Mouse (Mus musculus) megakaryocyte, adult 5-6 weeks (primary cell): Measurements from ENCODE around the gene Thrap3. TPM values are rescaled to one million over a fixed set of nuclear protein-coding genes. Genes with fewer than 3 reads are reported as not detected.

Experiments used
- total RNA-seq, 2 experiments: library from RNA; stranded (forward) in 1 of 2; stranded (reverse) in 1 of 2; fragments of 153-499, 151-499 nt in 1 of 2; fragments of 221-1000, 200-1000 nt in 1 of 2; gene quantifications; 2 replicates each; pipeline versions ENCODE4 v1.2.3 to v1.2.4; 2015 to 2017

Thrap3 gene
- total RNA-seq, 2 experiments from 2014 or later, result 115 to 248 TPM

Other genes starting within 250 kb of the Thrap3 start
- gene Csf3r, start 178.2 kb downstream of the Thrap3 start, total RNA-seq (2015), result 214 and 215 TPM in 2 replicates
- gene Csf3r, start 178.2 kb downstream of the Thrap3 start, total RNA-seq (2017), result 103 and 121 TPM in 2 replicates
- 120 and 147 TPM in 2 replicates for gene Mrps15, start 155.8 kb downstream of the Thrap3 start, total RNA-seq (2015)
- 64.5 and 68.3 TPM in 2 replicates for gene Mrps15, start 155.8 kb downstream of the Thrap3 start, total RNA-seq (2017)
- gene Oscp1, start 144.2 kb downstream of the Thrap3 start, total RNA-seq (2015), result 0.75 and 0.83 TPM in 2 replicates
- gene Oscp1, start 144.2 kb downstream of the Thrap3 start, total RNA-seq (2017), result 4.0 and 5.7 TPM in 2 replicates
- gene Lsm10, start 106.1 kb downstream of the Thrap3 start, total RNA-seq (2015), result 47.3 and 54.9 TPM in 2 replicates
- 19.3 and 21.7 TPM in 2 replicates for gene Lsm10, start 106.1 kb downstream of the Thrap3 start, total RNA-seq (2017)
- 20.8 and 21.4 TPM in 2 replicates for gene Stk40, start 98.8 kb downstream of the Thrap3 start, total RNA-seq (2015)
- 22.5 and 32.8 TPM in 2 replicates for gene Stk40, start 98.8 kb downstream of the Thrap3 start, total RNA-seq (2017)
- gene Eva1b, start 55.0 kb downstream of the Thrap3 start, total RNA-seq (2015), result 0.82 and 1.1 TPM in 2 replicates
- 0.24 and 1.3 TPM in 2 replicates for gene Eva1b, start 55.0 kb downstream of the Thrap3 start, total RNA-seq (2017)
- not detected in 2 replicates for gene Sh3d21, start 39.3 kb downstream of the Thrap3 start, total RNA-seq (2015)
- gene Sh3d21, start 39.3 kb downstream of the Thrap3 start, total RNA-seq (2017), result 0.12 TPM in 1 of 2 replicates, not detected in the other
- 43.9 and 45.9 TPM in 2 replicates for gene Map7d1, start 53.6 kb upstream of the Thrap3 start, total RNA-seq (2015)
- gene Map7d1, start 53.6 kb upstream of the Thrap3 start, total RNA-seq (2017), result 60.7 and 71.3 TPM in 2 replicates
- 30.1 and 40.9 TPM in 2 replicates for gene Trappc3, start 59.6 kb upstream of the Thrap3 start, total RNA-seq (2015)
- 56.3 and 58.6 TPM in 2 replicates for gene Trappc3, start 59.6 kb upstream of the Thrap3 start, total RNA-seq (2017)
- not detected in 2 replicates for gene Col8a2, start 84.0 kb upstream of the Thrap3 start, total RNA-seq (2015)
- not detected in 2 replicates for gene Col8a2, start 84.0 kb upstream of the Thrap3 start, total RNA-seq (2017)
- gene Adprhl2, start 118.9 kb upstream of the Thrap3 start, total RNA-seq (2015), result 5.6 and 8.2 TPM in 2 replicates
- gene Adprhl2, start 118.9 kb upstream of the Thrap3 start, total RNA-seq (2017), result 10.7 and 21.7 TPM in 2 replicates
- gene Tekt2, start 122.9 kb upstream of the Thrap3 start, total RNA-seq (2015), result 0.38 TPM in 1 of 2 replicates, not detected in the other
- gene Tekt2, start 122.9 kb upstream of the Thrap3 start, total RNA-seq (2017), result not detected in 2 replicates
- gene Ago3, start 226.8 kb upstream of the Thrap3 start, total RNA-seq (2015), result 10.0 and 11.2 TPM in 2 replicates
- gene Ago3, start 226.8 kb upstream of the Thrap3 start, total RNA-seq (2017), result 6.1 and 8.4 TPM in 2 replicates